Mouse (Mus musculus) myocyte (in vitro differentiated cells): Measurements from ENCODE around the gene Cytl1.

Source experiments
- MAX ChIP-seq: IDR thresholded peaks from one replicate; pipeline ENCODE4 v1.6.1; 2011; ENCODE audit warnings: low read depth, mild to moderate bottlenecking, control low read depth
- MYOD1 ChIP-seq, 3 experiments: IDR thresholded peaks; one replicate each; pipeline ENCODE4 v1.6.1; 2011; ENCODE audit warnings: control low read depth in 2 of 3, low read depth in 2 of 3, mild to moderate bottlenecking in 2 of 3, moderate library complexity in 1 of 3; ENCODE audit not compliant: insufficient read length in 2 of 3, control insufficient read depth in 1 of 3
- POLR2A ChIP-seq: IDR thresholded peaks from one replicate; pipeline ENCODE4 v1.6.1; 2011; ENCODE audit warnings: low read depth, mild to moderate bottlenecking, control low read depth, moderate library complexity; ENCODE audit not compliant: insufficient read length
- REST ChIP-seq: IDR thresholded peaks from one replicate; pipeline ENCODE4 v1.6.1; 2011; ENCODE audit warnings: mild to moderate bottlenecking, control low read depth, moderate library complexity; ENCODE audit not compliant: insufficient read depth, insufficient read length
- TCF12 ChIP-seq: IDR thresholded peaks from one replicate; pipeline ENCODE4 v1.6.1; 2011; ENCODE audit warnings: mild to moderate bottlenecking, control low read depth; ENCODE audit not compliant: poor library complexity, insufficient read depth, severe bottlenecking
- USF1 ChIP-seq: IDR thresholded peaks from one replicate; pipeline ENCODE4 v1.6.1; 2011; ENCODE audit warnings: low read depth, mild to moderate bottlenecking, control low read depth, moderate library complexity

DNA sequence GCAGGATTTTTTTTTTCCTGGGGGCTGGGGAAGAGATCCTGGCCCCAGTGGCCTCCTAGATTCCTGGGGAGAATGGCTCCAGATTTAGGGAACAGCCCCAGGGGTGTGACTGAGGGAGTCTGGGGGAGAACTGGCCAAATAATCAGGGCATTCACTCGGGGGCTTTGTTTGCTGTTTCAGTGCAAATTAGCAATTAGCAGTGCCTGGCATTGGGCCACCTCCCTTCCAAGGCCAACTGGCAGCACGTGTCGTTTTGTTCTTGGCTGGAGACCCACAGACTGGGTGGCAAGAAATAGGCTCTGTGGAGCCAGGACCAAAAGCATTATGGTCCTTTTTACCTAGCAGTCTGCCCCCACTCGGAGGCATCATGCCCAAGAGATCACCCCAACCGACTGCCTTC lies 33.7 kb downstream of the Cytl1 start:
- TF ChIP-seq USF1 = no peak
- TF ChIP-seq TCF12 = no peak
- TF ChIP-seq REST = no peak
- TF ChIP-seq POLR2A = no peak
- no peak for TF ChIP-seq MAX
- no peak for TF ChIP-seq MYOD1 (IDR thresholded peaks at IDR 0.05; ENCODE audit: control insufficient read depth in 1 of 3, insufficient read length in 2 of 3, low read depth in 2 of 3)
